Mouse (Mus musculus) thymus, postnatal 0 days (tissue): ENCODE results near the gene Eif2b3. TPM values are rescaled to one million over a fixed set of nuclear protein-coding genes. Genes with fewer than 3 reads are reported as not detected.

Experiments
- DNase-seq: peaks from one replicate; pipeline ENCODE4 v3.0.0-alpha.2; 2015; ENCODE audit warnings: low spot score
- polyA plus RNA-seq: library from polyadenylated mRNA; unstranded; fragments of >200 nt; fragmentation: Nextera tagmentation; extraction: Ambion mirVana; gene quantifications from 2 replicates; pipeline ENCODE4 v1.2.1, GENCODE M21; 2015

Eif2b3 gene
- polyA plus RNA-seq, 1 experiment from 2014 or later, result 42.1 TPM

- DNase-seq, result no peak
Measured at GRCm38 (mm10) chr4:117094626-117095361, 75.6 kb downstream of the Eif2b3 start.

GRCm38 (mm10) chr4:117095551-117096452 is 76.6 kb downstream of the Eif2b3 start, which contains the start of gene Ptch2:
Ptch2 (plus strand) TSS chr4:117096075.
- peak; percentile 74 for DNase-seq

GRCm38 (mm10) chr4:117096666-117097065 is 77.5 kb downstream of the Eif2b3 start:
- no peak for DNase-seq

- DNase-seq, result no peak
Measured at GRCm38 (mm10) chr4:117097969-117098763, 79.0 kb downstream of the Eif2b3 start.

GRCm38 (mm10) chr4:117098764-117099036 is 79.5 kb downstream of the Eif2b3 start:
- no peak for DNase-seq

- peak; percentile 32 for DNase-seq
Measured at GRCm38 (mm10) chr4:117100036-117100435, 80.8 kb downstream of the Eif2b3 start.

- peak; percentile 46 for DNase-seq
Measured at GRCm38 (mm10) chr4:117101218-117101617, 82.0 kb downstream of the Eif2b3 start.

- DNase-seq, result no peak
Measured at GRCm38 (mm10) chr4:117104672-117105071, 85.5 kb downstream of the Eif2b3 start.

- DNase-seq, result no peak
Measured at GRCm38 (mm10) chr4:117105127-117105526, 85.9 kb downstream of the Eif2b3 start.

- DNase-seq, result no peak
Measured at GRCm38 (mm10) chr4:117107813-117108523, 88.8 kb downstream of the Eif2b3 start.

- DNase-seq, result no peak
Measured at GRCm38 (mm10) chr4:117108524-117108849, 89.3 kb downstream of the Eif2b3 start.

- no peak for DNase-seq
Measured at GRCm38 (mm10) chr4:117109330-117109729, 90.1 kb downstream of the Eif2b3 start.

- peak; percentile 45 for DNase-seq
Measured at GRCm38 (mm10) chr4:117110249-117110648, 91.0 kb downstream of the Eif2b3 start.

GRCm38 (mm10) chr4:117110985-117111384 is 91.8 kb downstream of the Eif2b3 start:
- DNase-seq, result no peak

- DNase-seq, result no peak
Measured at GRCm38 (mm10) chr4:117113237-117113636, 94.0 kb downstream of the Eif2b3 start.

- DNase-seq, result peak; percentile 82
Measured at GRCm38 (mm10) chr4:117115592-117115991, 96.4 kb downstream of the Eif2b3 start.

GRCm38 (mm10) chr4:117117931-117118330 is 98.7 kb downstream of the Eif2b3 start:
- no peak for DNase-seq

- no peak for DNase-seq
Measured at GRCm38 (mm10) chr4:117119636-117120035, 100.4 kb downstream of the Eif2b3 start.

GRCm38 (mm10) chr4:117120052-117120444 is 100.8 kb downstream of the Eif2b3 start:
- DNase-seq, result no peak

GRCm38 (mm10) chr4:117120445-117121414 is 101.5 kb downstream of the Eif2b3 start:
- peak; percentile 88 for DNase-seq
